Mouse (Mus musculus) hindbrain, embryonic 15.5 days (tissue): ENCODE results near the gene Tango6. TPM values are rescaled to one million over a fixed set of nuclear protein-coding genes. Genes with fewer than 3 reads are reported as not detected.

Experiments used
- ATAC-seq: fragments of 200-750 bp; cut with Nextera tagmentation; 2 replicates; pipeline ENCODE4 v1.8.0; 2017; ENCODE audit warnings: low read depth, moderate number of reproducible peaks, moderate TSS enrichment; ENCODE audit not compliant: low FRiP score
- H3K27ac ChIP-seq: fragments of 300-500 bp; sonication (generic); replicated peaks from 2 replicates; pipeline ENCODE4 v1.5.1; 2015; ENCODE audit warnings: mild to moderate bottlenecking, inconsistent platforms
- H3K27me3 ChIP-seq: fragments of 300-500 bp; sonication (generic); 2 replicates; pipeline ENCODE4 v1.6.1; 2015; ENCODE audit warnings: control low read depth, inconsistent platforms
- H3K36me3 ChIP-seq: fragments of 300-500 bp; sonication (generic); 2 replicates; pipeline ENCODE4 v1.6.1; 2015; ENCODE audit warnings: control low read depth, inconsistent platforms
- H3K4me1 ChIP-seq: fragments of 300-500 bp; sonication (generic); replicated peaks from 2 replicates; pipeline ENCODE4 v1.6.1; 2015; ENCODE audit warnings: control low read depth, inconsistent platforms
- H3K4me2 ChIP-seq: fragments of 300-500 bp; sonication (generic); 2 replicates; pipeline ENCODE4 v1.6.1; 2015; ENCODE audit warnings: moderate library complexity, mild to moderate bottlenecking, inconsistent platforms
- H3K4me3 ChIP-seq: fragments of 300-500 bp; sonication (generic); 2 replicates; pipeline ENCODE4 v1.5.1; 2015; ENCODE audit warnings: mild to moderate bottlenecking, inconsistent platforms
- H3K9ac ChIP-seq: fragments of 300-500 bp; sonication (generic); 2 replicates; pipeline ENCODE4 v1.6.1; 2015; ENCODE audit warnings: inconsistent platforms
- H3K9me3 ChIP-seq: fragments of 300-500 bp; sonication (generic); 2 replicates; pipeline ENCODE4 v1.6.1; 2016; ENCODE audit warnings: control low read depth, inconsistent platforms
- WGBS: fragments of 180-500 bp; shearing (Covaris S2); methylation state at CpG from one replicate; pipeline ENCODE4 v1.1.7; 2015; 5-methylcytosine and 5-hydroxymethylcytosine counted together
- polyA plus RNA-seq: library from polyadenylated mRNA; unstranded; fragments of >200 nt; fragmentation: Nextera tagmentation; extraction: Ambion mirVana; gene quantifications from 2 replicates; pipeline ENCODE4 v1.2.1, GENCODE M21; 2015

The Tango6 gene
- polyA plus RNA-seq, 1 experiment from 2014 or later = 6.5 TPM

DNA sequence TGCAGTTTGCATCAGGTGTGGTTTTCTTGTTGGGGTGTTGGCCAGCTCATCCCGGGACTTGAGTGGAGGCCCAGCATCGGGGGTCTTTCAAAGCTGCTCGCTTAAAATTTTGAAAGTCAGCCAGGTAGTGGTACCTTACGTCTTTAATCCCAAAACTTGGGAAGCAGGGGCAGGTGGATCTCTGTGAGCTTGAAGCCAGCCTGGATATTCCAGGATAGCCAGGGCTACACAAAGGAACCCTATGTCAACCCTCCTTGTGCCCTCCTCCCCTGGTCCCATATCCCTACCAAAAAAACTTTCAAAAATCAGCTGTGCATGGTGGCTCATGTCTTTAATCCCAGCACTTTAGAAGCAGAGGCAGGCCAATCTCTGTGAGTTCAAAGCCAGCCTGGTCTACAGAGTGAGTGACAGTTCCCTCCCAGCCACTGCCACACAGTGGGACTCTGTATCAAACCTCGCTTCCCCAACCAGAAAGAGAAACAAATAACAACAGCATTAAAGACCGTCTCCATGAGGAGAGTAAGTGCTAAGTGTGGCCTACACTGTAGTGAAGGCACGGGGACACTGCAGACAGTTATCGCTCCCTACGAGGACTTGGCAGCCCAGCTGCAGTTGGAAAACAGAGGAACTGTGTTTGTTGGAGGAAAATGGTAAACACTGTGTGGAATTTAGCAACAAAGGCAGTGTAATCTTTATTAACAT lies 21.5 kb downstream of the Tango6 start:
- Histone ChIP-seq H3K27me3 (no peaks in the 10 kb centered on the region), H3K9ac (no peak overlapping the region), H3K27ac (peak overlapping the region; percentile 48), H3K4me3 (no peak overlapping the region), H3K36me3 (peaks cover 9% of the 10 kb centered on the region), H3K4me1 (no peaks in the 10 kb centered on the region; the same call in 1 of the 2 replicates), H3K4me2 (no peak overlapping the region), H3K9me3 (no peaks in the 10 kb centered on the region)
- WGBS = 80% methylated on average over 9 of the region's 9 CpGs
- ATAC-seq = peak; percentile 30; the same call in 1 of the 2 replicates

GRCm38 (mm10) chr8:106704901-106705321 lies 22.0 kb downstream of the Tango6 start:
- Histone ChIP-seq H3K27ac (peak overlapping the region; percentile 48), H3K9ac (no peak overlapping the region), H3K27me3 (no peaks in the 10 kb centered on the region), H3K36me3 (peaks cover 7% of the 10 kb centered on the region; the same call in 1 of the 2 replicates), H3K4me2 (no peak overlapping the region), H3K4me1 (no peaks in the 10 kb centered on the region; the same call in 1 of the 2 replicates), H3K4me3 (no peak overlapping the region), H3K9me3 (no peaks in the 10 kb centered on the region)
- WGBS = 65% methylated on average over 9 of the region's 9 CpGs
- peak; percentile 72; the same call in 1 of the 2 replicates for ATAC-seq

DNA sequence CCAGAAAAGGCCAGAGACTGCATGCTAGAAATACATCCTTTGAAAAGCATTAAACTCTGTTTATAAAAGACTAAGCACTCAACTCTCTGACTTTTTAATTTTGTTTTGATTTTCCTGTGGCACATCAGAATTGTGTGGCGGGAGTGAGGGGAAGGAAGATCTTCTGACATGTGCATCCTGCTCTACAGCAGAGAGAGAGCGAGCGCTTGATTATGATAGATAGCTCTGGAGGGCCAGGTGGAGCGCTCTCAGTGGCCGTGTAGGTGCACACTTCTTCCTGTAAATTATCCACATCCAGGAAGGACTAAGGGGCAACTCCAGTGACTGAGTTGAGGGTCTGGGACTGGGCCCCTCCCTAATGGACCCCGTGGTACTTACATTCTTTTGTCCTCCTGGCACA lies 23.3 kb downstream of the Tango6 start:
- no peaks in the 10 kb centered on the region for H3K27me3 ChIP-seq
- no peak overlapping the region for H3K4me2 ChIP-seq
- no peak overlapping the region for H3K9ac ChIP-seq
- H3K27ac ChIP-seq = 0 out of 2 replicates have a peak overlapping the region, but pooled peaks have one; percentile 45
- no peak for ATAC-seq
- H3K4me1 ChIP-seq = no peaks in the 10 kb centered on the region; the same call in 1 of the 2 replicates
- H3K4me3 ChIP-seq = no peak overlapping the region
- 85% methylated on average over 6 of the region's 6 CpGs for whole genome bisulfite sequencing
- no peaks in the 10 kb centered on the region for H3K9me3 ChIP-seq
- no peaks in the 10 kb centered on the region for H3K36me3 ChIP-seq

DNA sequence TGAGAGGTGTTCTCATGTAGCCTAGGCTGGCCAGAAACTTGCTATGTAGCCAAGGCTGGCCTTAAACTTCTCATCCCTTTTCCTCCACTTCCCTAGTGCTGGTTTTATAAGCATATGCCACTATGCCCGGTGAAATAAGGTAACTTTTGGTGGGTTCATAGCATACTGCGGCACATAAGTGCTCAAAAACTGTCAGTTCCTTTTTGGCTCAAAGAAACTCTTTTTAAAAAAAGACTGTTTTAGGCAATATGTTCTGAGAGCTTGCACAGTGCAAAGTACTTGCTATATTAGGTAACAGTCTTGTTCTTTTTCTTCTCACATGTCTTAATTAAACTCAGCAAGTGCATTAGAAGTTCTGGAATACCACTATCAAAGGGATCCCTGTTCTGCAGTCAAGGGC lies 27.1 kb downstream of the Tango6 start:
- H3K4me2 ChIP-seq = no peak overlapping the region
- WGBS = 96% methylated on average over 2 of the region's 2 CpGs

GRCm38 (mm10) chr8:106712487-106712886 lies 29.6 kb downstream of the Tango6 start:
- no peak for ATAC-seq
- no peaks in the 10 kb centered on the region for H3K36me3 ChIP-seq
- 78% methylated on average over 3 of the region's 3 CpGs for WGBS
- no peaks in the 10 kb centered on the region for H3K4me1 ChIP-seq
- no peak overlapping the region for H3K27ac ChIP-seq
- no peaks in the 10 kb centered on the region for H3K27me3 ChIP-seq
- no peak overlapping the region for H3K9ac ChIP-seq
- H3K4me2 ChIP-seq = no peak overlapping the region
- no peaks in the 10 kb centered on the region for H3K9me3 ChIP-seq
- no peak overlapping the region for H3K4me3 ChIP-seq

More for the DNA sequence above, 27.1 kb downstream of the Tango6 start:
- no peak overlapping the region for H3K4me3 ChIP-seq
- H3K4me1 ChIP-seq = no peaks in the 10 kb centered on the region
- H3K9me3 ChIP-seq = no peaks in the 10 kb centered on the region
- no peak for ATAC-seq
- no peaks in the 10 kb centered on the region for H3K27me3 ChIP-seq
- no peaks in the 10 kb centered on the region for H3K36me3 ChIP-seq
- no peak overlapping the region for H3K9ac ChIP-seq
- H3K27ac ChIP-seq = no peak overlapping the region

DNA sequence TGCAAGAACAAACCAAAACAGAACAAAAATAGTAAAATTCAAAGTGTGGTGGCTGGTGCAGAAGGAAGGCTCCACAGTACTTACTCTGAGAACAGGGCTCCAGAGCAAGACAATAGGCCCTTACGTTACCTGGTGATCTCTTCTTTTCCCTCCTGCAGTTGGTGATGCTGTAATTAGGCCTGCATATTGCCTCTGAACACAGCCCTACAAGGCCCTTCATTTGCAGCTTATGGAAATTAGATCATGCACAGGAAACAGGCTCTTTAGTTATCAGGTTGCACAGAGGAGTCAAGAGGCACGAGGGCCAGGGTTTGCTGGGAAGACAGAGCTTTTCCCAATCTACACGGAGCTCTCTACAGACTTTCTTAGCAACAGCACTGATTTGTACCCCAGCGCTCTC lies 31.4 kb downstream of the Tango6 start:
- H3K9me3 ChIP-seq = no peaks in the 10 kb centered on the region
- H3K9ac ChIP-seq = no peak overlapping the region
- H3K27ac ChIP-seq = no peak overlapping the region
- no peak overlapping the region for H3K4me2 ChIP-seq
- H3K4me1 ChIP-seq = peaks cover 7% of the 10 kb centered on the region
- ATAC-seq = no peak
- no peak overlapping the region for H3K4me3 ChIP-seq
- H3K27me3 ChIP-seq = no peaks in the 10 kb centered on the region
- WGBS = 81% methylated on average over 4 of the region's 4 CpGs
- H3K36me3 ChIP-seq = no peaks in the 10 kb centered on the region

- Histone ChIP-seq H3K4me3 (peak overlapping the region; percentile 26), H3K36me3 (no peaks in the 10 kb centered on the region), H3K4me1 (peaks cover 7% of the 10 kb centered on the region), H3K27ac (peak overlapping the region; percentile 58; the same call in 1 of the 2 replicates), H3K27me3 (no peaks in the 10 kb centered on the region), H3K9me3 (no peaks in the 10 kb centered on the region), H3K4me2 (peak overlapping the region; percentile 52), H3K9ac (peak overlapping the region; percentile 36)
- ATAC-seq = peak; percentile 69; the same call in 1 of the 2 replicates
- WGBS = 20% methylated on average over 17 of the region's 17 CpGs
Observed at GRCm38 (mm10) chr8:106718091-106718500, 35.2 kb downstream of the Tango6 start.

DNA sequence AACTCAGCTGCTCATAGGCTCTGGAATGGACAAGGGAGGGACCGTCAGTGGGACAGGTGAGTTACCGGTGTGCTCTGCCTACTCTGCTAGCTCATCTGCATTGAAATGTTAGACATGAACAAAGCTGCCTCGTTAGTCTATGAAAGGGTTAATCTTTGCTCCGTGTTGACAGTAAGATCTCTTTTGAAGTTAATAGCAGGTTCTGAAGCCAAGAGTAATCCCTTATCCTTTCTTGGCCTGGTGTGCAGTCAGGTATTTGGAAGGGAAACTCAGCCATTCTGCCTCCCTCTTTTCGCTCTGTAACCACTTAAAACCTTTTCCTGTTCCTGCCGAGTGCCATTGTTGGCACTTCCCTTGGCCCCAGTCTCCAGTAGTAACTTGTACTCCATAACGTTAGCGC lies 38.1 kb downstream of the Tango6 start:
- ATAC-seq = no peak
- no peak overlapping the region for H3K4me2 ChIP-seq
- H3K9ac ChIP-seq = no peak overlapping the region
- H3K36me3 ChIP-seq = no peaks in the 10 kb centered on the region; the same call in 1 of the 2 replicates
- 70% methylated on average over 8 of the region's 8 CpGs for WGBS
- no peak overlapping the region for H3K4me3 ChIP-seq
- H3K27me3 ChIP-seq = no peaks in the 10 kb centered on the region
- H3K27ac ChIP-seq = no peak overlapping the region
- H3K9me3 ChIP-seq = no peaks in the 10 kb centered on the region
- H3K4me1 ChIP-seq = peaks cover 7% of the 10 kb centered on the region

GRCm38 (mm10) chr8:106722453-106722852 lies 39.6 kb downstream of the Tango6 start:
- H3K4me2 ChIP-seq = no peak overlapping the region

GRCm38 (mm10) chr8:106723921-106724320 lies 41.1 kb downstream of the Tango6 start:
- peaks cover 14% of the 10 kb centered on the region for H3K4me1 ChIP-seq
- no peak overlapping the region for H3K4me3 ChIP-seq
- no peak overlapping the region for H3K9ac ChIP-seq
- no peak overlapping the region for H3K27ac ChIP-seq
- no peaks in the 10 kb centered on the region; the same call in 1 of the 2 replicates for H3K36me3 ChIP-seq
- no peak for ATAC-seq
- WGBS = 11% methylated on average over 2 of the region's 2 CpGs
- no peak overlapping the region for H3K4me2 ChIP-seq
- no peaks in the 10 kb centered on the region for H3K27me3 ChIP-seq
- H3K9me3 ChIP-seq = no peaks in the 10 kb centered on the region

More at GRCm38 (mm10) chr8:106722453-106722852, 39.6 kb downstream of the Tango6 start:
- ATAC-seq = no peak
- 87% methylated on average over 6 of the region's 6 CpGs for WGBS
- Histone ChIP-seq H3K4me1 (peaks cover 13% of the 10 kb centered on the region), H3K9me3 (no peaks in the 10 kb centered on the region), H3K9ac (no peak overlapping the region), H3K27me3 (no peaks in the 10 kb centered on the region), H3K27ac (no peak overlapping the region), H3K36me3 (no peaks in the 10 kb centered on the region; the same call in 1 of the 2 replicates), H3K4me3 (no peak overlapping the region)

DNA sequence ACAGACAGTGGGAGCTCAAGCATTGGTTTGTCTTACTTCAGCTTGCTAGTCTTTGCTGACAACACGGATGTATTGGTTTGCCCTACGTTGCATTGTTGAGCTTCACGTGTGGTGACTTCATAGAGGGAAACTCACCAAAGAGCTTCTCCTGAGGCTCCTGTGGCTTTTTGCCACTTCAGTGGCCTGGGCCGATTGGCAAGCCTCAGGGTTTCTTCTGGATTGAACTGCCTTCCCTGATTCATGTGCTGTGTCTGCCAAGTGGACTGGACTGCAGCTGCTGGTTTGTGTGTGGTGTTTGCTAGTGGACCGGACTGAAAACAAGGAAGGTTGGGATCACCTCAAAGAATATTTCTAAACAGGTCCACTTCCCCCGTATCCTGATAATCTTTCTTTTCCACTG lies 43.7 kb downstream of the Tango6 start:
- H3K27ac ChIP-seq = peak overlapping the region; percentile 79
- H3K4me2 ChIP-seq = no peak overlapping the region
- no peak overlapping the region for H3K9ac ChIP-seq
- no peaks in the 10 kb centered on the region for H3K27me3 ChIP-seq
- no peaks in the 10 kb centered on the region for H3K9me3 ChIP-seq
- H3K4me3 ChIP-seq = no peak overlapping the region
- H3K36me3 ChIP-seq = no peaks in the 10 kb centered on the region; the same call in 1 of the 2 replicates
- ATAC-seq = no peak
- peaks cover 14% of the 10 kb centered on the region for H3K4me1 ChIP-seq
- 76% methylated on average over 6 of the region's 6 CpGs for WGBS

DNA sequence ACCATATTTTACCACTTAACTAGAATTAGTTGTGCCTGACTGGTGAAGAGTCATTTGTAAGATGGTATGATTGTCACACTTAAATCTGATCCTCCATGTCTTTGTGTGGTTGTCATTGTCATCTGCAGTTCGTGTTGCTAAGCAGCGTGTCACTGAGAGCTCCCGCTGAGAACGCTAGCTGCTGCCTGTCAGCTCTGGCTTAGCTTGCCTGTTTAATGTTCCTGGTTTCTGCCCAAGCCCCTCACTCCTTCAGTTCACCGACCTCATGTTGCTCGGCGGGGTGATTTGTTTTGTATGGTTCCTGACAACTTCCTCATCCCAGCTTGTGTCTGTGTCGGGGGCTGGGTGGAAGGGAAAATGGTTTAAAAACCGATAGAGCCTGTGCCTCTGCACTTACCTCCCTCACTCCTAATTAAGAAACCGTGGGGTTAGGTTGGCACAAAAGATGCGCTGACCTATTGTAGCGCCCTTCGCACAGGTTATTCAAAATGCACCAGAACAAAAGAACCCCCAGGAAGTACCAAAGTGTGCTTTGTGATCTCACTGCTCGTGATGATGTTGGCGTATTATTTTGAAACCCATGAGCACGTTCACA lies 44.5 kb downstream of the Tango6 start:
- Histone ChIP-seq H3K27ac (peak overlapping the region; percentile 79), H3K36me3 (no peaks in the 10 kb centered on the region; the same call in 1 of the 2 replicates), H3K4me1 (peaks cover 14% of the 10 kb centered on the region), H3K9me3 (no peaks in the 10 kb centered on the region), H3K9ac (peak overlapping the region; percentile 41), H3K4me2 (peak overlapping the region; percentile 50), H3K27me3 (no peaks in the 10 kb centered on the region), H3K4me3 (peak overlapping the region; percentile 15; the same call in 1 of the 2 replicates)
- 5% methylated on average over 16 of the region's 16 CpGs for WGBS
- ATAC-seq = peak; percentile 75; the same call in 1 of the 2 replicates
